Mouse (Mus musculus) neural tube, embryonic 11.5 days (tissue): ENCODE data around the gene Mapk1. TPM values are rescaled to one million over a fixed set of nuclear protein-coding genes. Genes with fewer than 3 reads are reported as not detected.

Experiments
- ATAC-seq: fragments of 200-750 bp; cut with Nextera tagmentation; 2 replicates; pipeline ENCODE4 v1.8.0; 2017; ENCODE audit warnings: moderate number of reproducible peaks, mild to moderate bottlenecking, moderate TSS enrichment, moderate library complexity; ENCODE audit not compliant: insufficient read depth, low FRiP score, low TSS enrichment
- DNase-seq: peaks from one replicate; pipeline ENCODE4 v3.0.0-alpha.2; 2015; ENCODE audit warnings: low spot score
- H3K27ac ChIP-seq: fragments of 300-500 bp; sonication (generic); 2 replicates; pipeline ENCODE4 v1.5.1; 2014; ENCODE audit warnings: low read depth, mild to moderate bottlenecking, low read length
- H3K27me3 ChIP-seq: fragments of 300-500 bp; sonication (generic); 2 replicates; pipeline ENCODE4 v1.6.1; 2014; ENCODE audit warnings: mild to moderate bottlenecking, low read length, mixed read lengths; ENCODE audit not compliant: control insufficient read depth, insufficient read depth
- H3K36me3 ChIP-seq: fragments of 300-500 bp; sonication (generic); 2 replicates; pipeline ENCODE4 v1.6.1; 2014; ENCODE audit warnings: mild to moderate bottlenecking, low read length, moderate library complexity, mixed read lengths; ENCODE audit not compliant: control insufficient read depth, insufficient read depth
- H3K4me1 ChIP-seq: fragments of 300-500 bp; sonication (generic); 2 replicates; pipeline ENCODE4 v1.6.1; 2014; ENCODE audit warnings: low read length, mixed read lengths; ENCODE audit not compliant: control insufficient read depth, insufficient read depth
- H3K4me2 ChIP-seq: fragments of 300-500 bp; sonication (generic); 2 replicates; pipeline ENCODE4 v1.6.1; 2014; ENCODE audit warnings: low read depth, mild to moderate bottlenecking, moderate library complexity
- H3K4me3 ChIP-seq: fragments of 300-500 bp; sonication (generic); 2 replicates; pipeline ENCODE4 v1.5.1; 2014; ENCODE audit warnings: low read depth, low read length
- H3K9ac ChIP-seq: fragments of 300-500 bp; sonication (generic); 2 replicates; pipeline ENCODE4 v1.6.1; 2014; ENCODE audit warnings: mild to moderate bottlenecking, low read length
- H3K9me3 ChIP-seq: fragments of 300-500 bp; sonication (generic); 2 replicates; pipeline ENCODE4 v1.6.1; 2016; ENCODE audit warnings: low read length; ENCODE audit not compliant: control insufficient read depth
- WGBS: fragments of 180-500 bp; shearing (Covaris S2); extraction: QIAGEN DNeasy Blood & Tissue Kit; methylation state at CpG from one replicate; pipeline ENCODE4 v1.1.7; 2014; 5-methylcytosine and 5-hydroxymethylcytosine counted together
- polyA plus RNA-seq: library from polyadenylated mRNA; unstranded; fragments of >200 nt; fragmentation: Nextera tagmentation; extraction: Ambion mirVana; gene quantifications from 2 replicates; pipeline ENCODE4 v1.2.1, GENCODE M21; 2014

The Mapk1 gene
- polyA plus RNA-seq, 1 experiment from 2014 or later, result 224 TPM

DNA sequence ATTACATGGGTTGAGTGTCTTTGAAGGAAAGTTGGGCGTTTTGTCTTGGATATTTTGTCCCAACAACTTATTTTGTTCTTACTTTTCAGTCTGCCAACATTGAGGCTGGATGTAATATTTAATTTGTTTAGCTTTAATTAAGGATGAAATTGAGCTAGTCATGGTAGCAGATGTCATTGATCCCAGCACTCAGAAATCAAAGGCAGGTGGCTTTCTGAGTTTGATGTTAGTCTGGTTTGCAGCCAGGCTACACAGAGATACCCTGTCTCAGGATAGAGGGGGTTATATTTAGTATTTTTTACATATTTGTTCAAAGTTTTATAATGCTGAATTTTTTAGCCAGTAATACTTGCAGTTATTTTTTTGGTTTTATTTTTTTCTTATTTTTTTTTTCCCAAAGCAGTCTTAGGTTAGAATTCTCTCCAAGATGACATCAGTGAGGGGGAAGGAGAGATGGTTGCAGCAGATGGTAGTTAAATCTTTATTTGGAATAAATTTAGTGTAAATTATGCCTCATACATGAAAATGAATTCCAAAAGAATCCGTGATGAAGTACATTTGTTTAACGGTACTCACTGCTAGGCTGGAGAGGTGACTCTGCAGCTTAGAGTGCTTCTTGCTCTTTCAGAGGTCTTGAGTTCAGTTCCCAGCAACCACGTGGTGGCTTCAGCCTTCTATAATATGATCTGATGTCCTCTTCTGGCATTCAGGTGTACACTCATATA is 47.0 kb downstream of the Mapk1 start:
- WGBS, result 82% methylated on average over 4 of the region's 4 CpGs
- Histone ChIP-seq H3K27me3 (no peaks in the 10 kb centered on the region), H3K36me3 (no peaks in the 10 kb centered on the region; the same call in 1 of the 2 replicates)

DNA sequence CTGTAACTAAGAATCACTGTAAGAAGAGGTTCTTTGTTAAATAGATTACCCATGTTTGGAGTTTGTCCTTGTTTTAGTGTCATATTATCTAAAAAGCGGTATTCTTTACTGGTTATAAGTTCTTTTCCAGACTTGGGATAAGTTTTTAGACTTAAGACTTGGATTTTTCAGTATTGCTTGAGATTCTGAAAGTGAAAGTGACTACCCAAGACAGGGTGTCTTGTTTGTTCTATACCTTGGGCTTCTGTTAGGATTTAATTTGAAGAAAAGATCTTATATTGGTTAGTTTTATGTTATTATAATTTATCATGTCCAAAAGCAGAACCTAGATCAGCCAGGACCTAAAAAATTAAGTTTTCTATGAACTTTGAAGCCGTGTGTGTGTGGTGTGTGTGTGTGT is 50.6 kb downstream of the Mapk1 start:
- Histone ChIP-seq H3K9ac (no peak overlapping the region), H3K27me3 (no peaks in the 10 kb centered on the region), H3K4me1 (no peaks in the 10 kb centered on the region), H3K9me3 (no peaks in the 10 kb centered on the region), H3K36me3 (peaks cover 7% of the 10 kb centered on the region), H3K27ac (no peak overlapping the region), H3K4me2 (no peak overlapping the region), H3K4me3 (no peak overlapping the region)
- 99% methylated on average over 2 of the region's 2 CpGs for WGBS
- DNase-seq (no peak), ATAC-seq (no peak)

More for the DNA sequence above, 47.0 kb downstream of the Mapk1 start:
- no peak overlapping the region for H3K4me2 ChIP-seq
- ATAC-seq (no peak; the same call in 1 of the 2 replicates), DNase-seq (no peak)
- no peak overlapping the region for H3K4me3 ChIP-seq
- no peaks in the 10 kb centered on the region for H3K4me1 ChIP-seq
- no peak overlapping the region for H3K27ac ChIP-seq
- H3K9me3 ChIP-seq, result no peaks in the 10 kb centered on the region
- no peak overlapping the region for H3K9ac ChIP-seq

DNA sequence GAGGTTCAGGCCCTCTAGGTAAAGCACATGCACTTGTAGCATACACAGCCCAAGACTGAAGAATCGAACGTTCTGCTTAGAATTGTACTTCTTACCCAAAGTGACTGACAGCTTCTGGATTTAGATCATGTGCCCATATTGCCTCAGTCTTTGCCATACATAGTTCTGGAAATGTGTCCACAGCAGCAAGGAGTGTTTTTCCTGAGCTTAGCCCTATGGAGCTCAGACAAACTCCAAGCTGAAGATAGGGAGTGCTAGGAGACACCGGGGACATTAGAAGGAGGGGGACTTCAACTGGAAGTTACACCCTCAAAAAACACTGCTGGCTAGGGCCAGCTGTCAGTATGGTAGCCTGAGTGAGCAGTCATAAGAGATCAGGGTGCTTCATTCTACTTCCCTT is 57.5 kb downstream of the Mapk1 start:
- Histone ChIP-seq H3K27ac (no peak overlapping the region), H3K27me3 (no peaks in the 10 kb centered on the region), H3K4me2 (no peak overlapping the region), H3K36me3 (peaks cover 13% of the 10 kb centered on the region), H3K9me3 (no peaks in the 10 kb centered on the region), H3K9ac (no peak overlapping the region), H3K4me1 (no peaks in the 10 kb centered on the region), H3K4me3 (no peak overlapping the region)
- DNase-seq (no peak), ATAC-seq (no peak)
- 94% methylated on average over 3 of the region's 3 CpGs for WGBS

GRCm38 (mm10) chr16:17041417-17041816 is 58.2 kb downstream of the Mapk1 start:
- Histone ChIP-seq H3K27me3 (no peaks in the 10 kb centered on the region), H3K27ac (no peak overlapping the region), H3K4me1 (no peaks in the 10 kb centered on the region), H3K36me3 (peaks cover 8% of the 10 kb centered on the region), H3K4me3 (no peak overlapping the region), H3K4me2 (no peak overlapping the region), H3K9ac (no peak overlapping the region), H3K9me3 (no peaks in the 10 kb centered on the region)
- WGBS, result 91% methylated on average over 1 of the region's 1 CpGs
- DNase-seq (no peak), ATAC-seq (no peak)

- no peak overlapping the region for H3K4me3 ChIP-seq
- ATAC-seq (no peak), DNase-seq (no peak)
- peaks cover 11% of the 10 kb centered on the region for H3K36me3 ChIP-seq
- H3K27ac ChIP-seq, result no peak overlapping the region
- H3K9ac ChIP-seq, result no peak overlapping the region
- 89% methylated on average over 3 of the region's 3 CpGs for WGBS
- H3K4me1 ChIP-seq, result no peaks in the 10 kb centered on the region
- H3K4me2 ChIP-seq, result no peak overlapping the region
- no peaks in the 10 kb centered on the region for H3K9me3 ChIP-seq
- H3K27me3 ChIP-seq, result no peaks in the 10 kb centered on the region
Measured at GRCm38 (mm10) chr16:17044320-17044719, 61.1 kb downstream of the Mapk1 start.

DNA sequence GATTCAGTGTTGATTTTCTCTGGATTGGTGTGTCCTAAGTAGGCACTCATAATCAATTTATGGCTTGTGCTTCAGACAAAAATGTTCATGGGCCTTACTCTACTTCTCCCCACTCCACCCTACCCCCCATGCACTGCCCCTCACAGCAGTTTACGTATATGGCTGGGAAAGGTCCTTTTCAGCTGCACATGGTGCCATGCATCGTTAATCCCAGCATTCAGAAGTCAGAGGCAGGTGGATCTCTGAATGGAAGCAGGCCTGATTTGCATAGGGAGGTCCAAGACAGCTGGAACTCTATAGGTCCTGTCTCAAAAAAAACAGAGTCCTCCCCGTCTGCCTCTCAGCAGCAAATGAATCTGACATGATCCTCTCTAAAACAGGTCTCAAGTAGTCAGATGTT is 62.1 kb downstream of the Mapk1 start:
- no peak overlapping the region for H3K4me2 ChIP-seq
- H3K36me3 ChIP-seq, result peaks cover 7% of the 10 kb centered on the region
- WGBS, result 54% methylated on average over 3 of the region's 3 CpGs
- H3K4me3 ChIP-seq, result no peak overlapping the region
- no peak overlapping the region for H3K27ac ChIP-seq
- DNase-seq (no peak), ATAC-seq (peak; percentile 50; the same call in 1 of the 2 replicates)
- no peaks in the 10 kb centered on the region for H3K4me1 ChIP-seq
- H3K27me3 ChIP-seq, result no peaks in the 10 kb centered on the region
- no peak overlapping the region for H3K9ac ChIP-seq
- no peaks in the 10 kb centered on the region for H3K9me3 ChIP-seq

- Histone ChIP-seq H3K4me1 (no peaks in the 10 kb centered on the region), H3K4me3 (no peak overlapping the region), H3K9ac (no peak overlapping the region), H3K9me3 (no peaks in the 10 kb centered on the region), H3K27me3 (no peaks in the 10 kb centered on the region), H3K27ac (no peak overlapping the region), H3K4me2 (no peak overlapping the region), H3K36me3 (peaks cover 5% of the 10 kb centered on the region; the same call in 1 of the 2 replicates)
- 90% methylated on average over 1 of the region's 1 CpGs for WGBS
- no peak for ATAC-seq
- no peak for DNase-seq
Measured at GRCm38 (mm10) chr16:17049886-17050285, 66.7 kb downstream of the Mapk1 start.

DNA sequence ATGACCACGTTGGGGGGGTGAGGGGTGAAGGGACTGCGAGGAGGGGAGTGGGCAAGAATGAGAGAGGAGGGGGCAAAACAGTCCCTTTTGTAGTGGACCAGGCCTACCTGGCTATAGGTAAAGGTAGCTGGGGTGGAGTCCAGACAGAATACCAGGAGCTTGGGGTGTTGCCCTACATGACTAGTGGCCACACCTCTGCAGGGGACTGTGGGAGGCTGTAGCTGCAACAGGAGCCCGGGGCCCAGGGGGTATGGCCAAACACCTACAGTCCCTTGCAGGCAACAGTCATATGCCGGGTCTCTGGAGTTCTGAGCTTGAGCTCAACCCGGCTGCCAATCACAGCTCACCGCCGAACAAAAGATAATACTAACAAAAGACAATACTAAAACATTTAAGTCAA is 68.9 kb downstream of the Mapk1 start:
- DNase-seq (no peak), ATAC-seq (no peak)

GRCm38 (mm10) chr16:17053903-17054302 is 70.7 kb downstream of the Mapk1 start:
- Histone ChIP-seq H3K27ac (no peak overlapping the region), H3K27me3 (no peaks in the 10 kb centered on the region), H3K9ac (no peak overlapping the region), H3K4me2 (no peak overlapping the region), H3K36me3 (no peaks in the 10 kb centered on the region; the same call in 1 of the 2 replicates), H3K4me1 (peaks cover 2% of the 10 kb centered on the region; the same call in 1 of the 2 replicates), H3K4me3 (no peak overlapping the region), H3K9me3 (no peaks in the 10 kb centered on the region)
- no peak for ATAC-seq
- WGBS, result 83% methylated on average over 3 of the region's 3 CpGs
- DNase-seq, result no peak

More for the DNA sequence above, 68.9 kb downstream of the Mapk1 start:
- H3K27ac ChIP-seq, result no peak overlapping the region
- H3K4me2 ChIP-seq, result no peak overlapping the region
- H3K9ac ChIP-seq, result no peak overlapping the region
- 77% methylated on average over 7 of the region's 7 CpGs for whole genome bisulfite sequencing
- no peaks in the 10 kb centered on the region for H3K9me3 ChIP-seq
- peaks cover 5% of the 10 kb centered on the region; the same call in 1 of the 2 replicates for H3K36me3 ChIP-seq
- peaks cover 2% of the 10 kb centered on the region; the same call in 1 of the 2 replicates for H3K4me1 ChIP-seq
- H3K27me3 ChIP-seq, result no peaks in the 10 kb centered on the region
- no peak overlapping the region for H3K4me3 ChIP-seq
